Mouse (Mus musculus): ENCODE data around the gene Mreg. TPM values are rescaled to one million over a fixed set of nuclear protein-coding genes. Genes with fewer than 3 reads are reported as not detected.
A peak's percentile ranks its signal among the peaks of the same experiment; 100 is the strongest.

Mreg gene
- total RNA-seq, 4 experiments from 2014 or later, result 1.1 to 1.9 (median 1.1) TPM

- DNase-seq, result no peak
Observed at GRCm38 (mm10) chr1:72191449-72191848, 20.7 kb downstream of the Mreg start.

DNA sequence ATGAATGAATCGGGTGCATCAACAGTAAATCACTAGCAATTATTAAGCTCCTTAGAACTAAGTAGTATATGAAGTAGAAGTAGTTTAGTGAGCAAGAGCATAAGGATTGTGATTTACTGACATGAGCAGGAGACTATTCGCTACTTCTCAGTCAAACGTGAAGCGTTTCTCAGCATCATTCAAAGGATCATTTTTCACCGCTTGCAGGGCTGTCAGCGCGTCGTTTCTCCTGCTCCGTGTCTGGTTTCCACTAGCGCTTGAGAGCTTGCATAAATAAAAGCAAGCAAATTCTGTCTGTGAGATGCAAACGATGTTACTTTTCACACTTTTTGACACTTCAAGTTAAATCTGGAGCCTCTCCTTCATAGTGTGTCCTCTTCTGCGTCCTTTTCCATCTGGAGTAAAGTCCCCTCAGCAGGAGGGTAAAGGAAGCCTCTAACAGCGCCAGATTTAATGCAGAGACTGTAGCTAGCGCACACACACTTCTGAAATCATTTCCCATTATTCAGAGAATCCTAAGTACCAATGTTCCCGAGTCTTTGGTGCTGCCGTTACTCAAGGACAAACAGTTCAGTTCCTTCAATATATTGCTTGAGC is 23.9 kb downstream of the Mreg start:
- no peak for DNase-seq

- DNase-seq, result no peak
Observed at GRCm38 (mm10) chr1:72187486-72187885, 24.6 kb downstream of the Mreg start.

DNA sequence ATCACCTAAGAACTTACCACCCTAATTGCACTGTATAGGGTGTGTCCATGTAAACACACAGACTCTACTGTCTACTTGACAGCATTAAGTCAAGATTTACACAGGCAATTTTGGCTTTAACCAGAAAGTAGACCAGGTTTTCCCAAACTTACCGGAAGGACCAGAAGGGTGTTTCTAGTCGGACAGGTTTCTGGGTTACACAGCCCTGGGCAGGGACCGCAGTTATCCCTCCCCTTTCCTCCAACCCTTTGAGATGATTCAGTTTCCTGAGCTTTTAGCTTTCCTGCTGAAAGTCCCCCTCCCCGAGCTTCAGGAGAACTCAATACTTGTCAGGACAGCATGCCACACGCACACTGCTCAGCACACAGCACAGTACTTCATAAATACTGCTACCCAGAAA is 26.0 kb downstream of the Mreg start:
- no peak for DNase-seq

DNA sequence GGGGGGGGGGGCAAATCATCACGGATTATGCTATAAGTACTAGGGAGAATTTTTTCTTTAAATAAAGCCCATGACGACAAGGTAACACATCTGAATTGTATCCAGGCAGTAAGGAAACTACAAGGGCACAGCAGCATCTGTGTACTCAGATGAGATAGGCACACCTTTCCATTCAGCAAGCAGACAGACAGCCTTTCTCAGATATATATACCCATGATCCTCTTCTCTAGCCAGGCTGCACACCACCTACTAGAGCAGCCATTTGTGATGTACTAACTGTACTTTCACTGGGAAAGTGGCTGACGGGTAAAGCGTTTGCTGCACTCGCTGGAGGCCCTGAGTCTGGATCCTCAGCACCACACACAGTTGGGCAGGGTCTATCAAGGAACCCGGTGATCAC is 28.6 kb downstream of the Mreg start:
- DNase-seq, result no peak

DNA sequence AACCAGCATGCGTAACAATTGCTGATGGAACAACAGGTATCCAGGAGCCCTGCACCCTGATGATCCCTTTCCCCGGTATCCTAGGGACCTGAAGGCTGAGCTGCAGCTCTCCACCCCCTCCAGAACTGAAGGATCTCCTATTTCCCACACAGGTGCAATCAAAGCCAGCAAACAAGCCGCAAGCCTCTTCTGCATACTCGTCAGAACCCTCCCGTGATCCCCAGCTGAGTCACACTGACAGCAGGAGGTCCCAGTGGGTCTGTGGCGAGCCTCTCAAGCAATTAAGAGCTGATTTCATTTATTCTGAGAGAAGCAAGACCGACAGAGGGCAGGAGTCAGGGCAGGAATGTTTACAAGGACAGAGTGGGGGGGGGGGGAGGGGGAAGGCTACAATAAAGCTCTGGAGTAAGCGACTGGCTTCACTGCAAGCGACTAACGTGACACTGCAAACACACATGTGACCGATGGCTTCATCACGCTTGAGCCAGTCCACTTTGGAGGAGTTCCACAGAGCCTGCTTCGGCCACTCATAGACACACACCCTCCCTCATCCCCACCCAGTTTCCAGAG is 29.1 kb downstream of the Mreg start:
- peak; percentile 10 for DNase-seq

GRCm38 (mm10) chr1:72179947-72180346 is 32.2 kb downstream of the Mreg start:
- no peak for DNase-seq

DNA sequence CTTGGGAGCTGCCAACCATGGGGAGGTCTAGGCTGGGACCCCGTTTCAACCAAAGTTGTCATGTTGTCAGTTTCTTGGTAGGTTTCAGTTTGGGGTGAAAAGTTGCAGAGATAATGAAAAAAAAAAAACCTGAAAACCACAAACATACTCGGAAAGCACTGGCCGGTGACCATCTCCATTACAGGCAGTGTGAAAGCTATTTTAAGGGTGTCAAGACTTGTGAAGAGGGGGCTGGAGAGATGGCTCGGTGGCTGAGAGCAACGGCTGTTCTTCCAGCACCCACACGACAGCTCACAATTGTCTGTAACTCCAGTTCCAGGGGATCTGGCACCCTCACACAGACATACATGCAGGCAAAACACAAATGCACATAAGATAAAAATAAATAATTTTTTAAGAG is 35.9 kb downstream of the Mreg start:
- DNase-seq, result no peak

DNA sequence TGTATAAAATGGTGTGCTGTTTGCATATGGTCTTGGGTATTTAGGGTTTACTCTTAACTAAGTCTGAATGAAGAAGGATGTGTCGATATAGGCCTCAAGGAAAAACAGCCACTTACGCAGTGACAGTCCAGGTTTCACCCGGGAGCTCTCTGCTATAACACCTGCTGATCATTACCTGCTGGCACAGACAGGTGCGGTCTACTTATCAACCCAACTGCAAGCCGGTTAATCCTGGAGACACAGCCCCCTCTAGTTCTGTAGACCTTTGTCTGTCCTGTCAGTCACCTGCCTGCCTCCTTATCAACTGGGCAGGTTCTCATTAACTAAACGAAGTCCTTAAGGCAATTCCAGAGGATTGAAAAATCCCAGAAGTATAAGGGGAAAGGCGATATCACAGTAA is 37.9 kb downstream of the Mreg start:
- no peak for DNase-seq

DNA sequence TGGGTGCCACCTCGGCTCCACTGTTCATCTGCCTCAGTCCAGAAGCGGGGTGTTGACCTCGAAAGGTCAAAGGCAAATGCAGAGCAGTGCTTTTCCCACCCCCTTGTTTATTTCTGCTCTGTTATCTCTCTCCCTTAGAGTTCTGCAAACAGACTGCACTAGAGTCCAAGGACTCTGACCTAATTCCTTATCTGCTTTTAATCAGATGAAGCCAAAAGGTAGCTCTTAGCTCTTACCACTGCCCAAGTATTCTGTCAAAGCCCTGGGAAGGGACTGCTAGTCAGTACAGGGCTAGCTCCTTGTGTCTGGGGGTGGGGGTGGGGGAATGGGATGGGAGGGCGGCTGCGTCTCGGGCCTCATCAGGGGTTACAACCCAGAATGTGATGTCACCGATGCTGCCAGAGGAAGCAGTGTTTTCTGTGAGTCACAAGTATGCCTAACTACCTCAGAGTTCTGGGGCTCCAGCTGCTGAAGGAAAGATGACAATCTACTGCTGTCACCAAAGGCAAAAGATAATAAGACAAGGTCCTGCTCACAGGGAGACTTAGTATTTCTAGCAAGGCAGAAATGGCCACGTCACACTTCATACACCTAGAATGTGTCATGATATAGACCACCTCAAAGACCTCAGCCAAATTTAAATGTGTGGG is 38.6 kb downstream of the Mreg start:
- DNase-seq, result no peak

DNA sequence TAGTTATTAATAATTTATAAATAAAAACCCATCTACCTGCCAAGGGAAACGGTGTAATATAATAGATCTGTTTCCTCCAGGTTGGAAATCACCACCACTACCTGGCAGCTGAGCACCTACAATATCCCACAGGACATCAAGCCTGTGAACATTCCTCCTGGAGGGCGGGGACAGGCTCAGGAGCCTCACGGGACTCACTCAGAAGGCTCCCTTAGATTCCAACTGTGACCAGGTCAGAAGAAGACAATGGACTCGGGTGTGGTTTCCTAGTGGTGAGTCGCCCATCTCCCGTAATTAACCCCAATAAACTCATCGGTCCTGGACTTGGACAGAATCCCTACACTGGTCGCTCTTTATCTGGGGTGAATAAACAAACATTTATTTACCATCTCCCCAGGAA is 39.3 kb downstream of the Mreg start:
- no peak for DNase-seq

DNA sequence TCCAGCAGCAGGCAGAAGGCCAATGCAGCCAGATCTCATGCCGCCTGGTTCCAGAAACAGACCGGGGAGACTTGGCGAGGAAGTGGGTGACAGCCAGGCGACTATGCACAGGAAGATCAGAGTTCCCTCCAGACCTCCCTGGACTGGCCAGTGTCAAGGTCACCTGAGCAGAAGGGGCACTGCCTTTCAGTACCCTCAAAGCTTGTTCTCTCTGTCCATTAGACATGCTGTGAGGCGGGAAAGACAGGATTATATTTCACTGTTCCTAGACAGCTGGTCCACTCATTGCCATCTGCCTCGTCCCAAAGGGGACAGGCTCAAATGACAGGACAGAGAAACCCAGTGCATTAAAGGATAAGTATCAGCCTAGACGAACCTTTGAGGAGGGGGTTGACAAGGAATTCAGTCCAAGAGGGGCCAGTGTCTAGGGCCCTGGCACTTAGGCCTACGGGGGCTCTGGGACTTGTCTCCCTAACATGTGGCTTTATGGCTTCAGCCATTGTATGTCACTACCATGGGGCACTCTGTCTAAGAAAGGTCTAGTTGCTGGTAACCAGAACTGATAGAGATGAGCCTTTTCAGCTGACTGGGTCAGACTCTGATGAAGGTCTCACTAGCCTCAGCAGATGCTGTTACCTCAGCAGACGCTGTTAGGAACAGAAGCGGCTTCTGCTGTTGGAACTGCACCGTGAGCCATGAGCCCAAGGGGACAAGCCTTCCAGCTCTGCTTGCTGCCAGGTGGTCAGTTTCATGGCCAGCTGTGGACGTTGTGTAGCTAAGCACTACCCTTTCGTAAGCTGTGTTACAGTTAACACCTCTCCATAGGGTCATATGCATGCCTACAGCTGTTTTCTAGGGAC is 40.9 kb downstream of the Mreg start:
- no peak for DNase-seq

- no peak for DNase-seq
Observed at GRCm38 (mm10) chr1:72167024-72167423, 45.1 kb downstream of the Mreg start.

GRCm38 (mm10) chr1:72166468-72166814 is 45.7 kb downstream of the Mreg start:
- no peak for DNase-seq

DNA sequence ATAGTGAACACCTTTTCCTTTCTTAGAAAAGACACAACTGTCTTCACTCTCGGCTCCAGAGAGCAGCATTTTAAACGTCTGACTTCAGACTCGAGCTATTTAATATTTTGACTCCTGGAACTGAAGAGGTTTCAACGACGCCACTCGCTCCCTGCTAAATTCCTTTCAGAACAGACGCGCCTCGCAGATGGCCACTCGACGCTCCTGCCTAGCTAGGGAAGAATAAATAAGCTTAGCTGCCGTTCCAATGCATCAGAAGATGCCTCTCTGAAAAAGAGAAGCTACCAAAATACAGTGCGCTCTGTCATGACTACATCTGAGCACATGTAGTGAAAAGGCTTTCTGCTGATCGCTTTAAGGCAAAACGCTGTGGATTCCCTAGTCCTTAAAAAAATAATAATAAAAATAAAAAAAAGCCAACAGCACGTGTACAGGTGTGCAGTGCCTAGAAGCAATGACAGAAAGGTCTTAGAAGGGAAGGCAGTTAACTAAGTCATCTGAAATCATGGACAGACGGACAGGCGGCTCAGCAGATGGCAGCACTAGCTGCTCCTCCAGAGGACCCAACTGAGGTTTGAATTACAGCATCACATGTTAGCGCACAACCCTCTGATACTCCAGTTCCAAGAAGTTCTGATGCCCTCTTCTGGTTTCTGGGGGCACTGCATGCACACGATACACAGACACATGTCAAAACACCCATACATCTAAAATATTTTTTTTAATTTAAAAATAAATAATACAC is 46.2 kb downstream of the Mreg start:
- DNase-seq, result no peak

GRCm38 (mm10) chr1:72160321-72160720 is 51.8 kb downstream of the Mreg start:
- DNase-seq, result no peak

DNA sequence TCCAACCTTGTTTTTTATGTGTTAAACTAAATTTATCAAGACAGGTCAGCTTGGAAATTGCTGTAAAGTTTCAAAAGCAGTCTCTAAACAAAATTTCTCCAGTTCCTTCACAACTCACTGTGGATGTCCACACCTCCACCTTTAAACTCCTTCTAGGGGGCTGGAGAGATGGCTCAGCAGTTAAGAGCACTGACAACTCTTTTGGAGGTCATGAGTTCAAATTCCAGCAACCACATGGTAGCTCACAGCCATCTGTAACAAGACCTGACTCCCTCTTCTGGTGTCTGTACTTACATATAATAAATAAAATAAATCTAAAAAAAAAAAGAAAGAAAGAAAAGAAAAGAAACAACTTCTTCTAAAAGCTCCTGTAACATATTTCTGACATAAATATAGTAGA is 67.1 kb downstream of the Mreg start:
- DNase-seq, result no peak

- no peak for DNase-seq
Observed at GRCm38 (mm10) chr1:72144426-72144825, 67.7 kb downstream of the Mreg start.

DNA sequence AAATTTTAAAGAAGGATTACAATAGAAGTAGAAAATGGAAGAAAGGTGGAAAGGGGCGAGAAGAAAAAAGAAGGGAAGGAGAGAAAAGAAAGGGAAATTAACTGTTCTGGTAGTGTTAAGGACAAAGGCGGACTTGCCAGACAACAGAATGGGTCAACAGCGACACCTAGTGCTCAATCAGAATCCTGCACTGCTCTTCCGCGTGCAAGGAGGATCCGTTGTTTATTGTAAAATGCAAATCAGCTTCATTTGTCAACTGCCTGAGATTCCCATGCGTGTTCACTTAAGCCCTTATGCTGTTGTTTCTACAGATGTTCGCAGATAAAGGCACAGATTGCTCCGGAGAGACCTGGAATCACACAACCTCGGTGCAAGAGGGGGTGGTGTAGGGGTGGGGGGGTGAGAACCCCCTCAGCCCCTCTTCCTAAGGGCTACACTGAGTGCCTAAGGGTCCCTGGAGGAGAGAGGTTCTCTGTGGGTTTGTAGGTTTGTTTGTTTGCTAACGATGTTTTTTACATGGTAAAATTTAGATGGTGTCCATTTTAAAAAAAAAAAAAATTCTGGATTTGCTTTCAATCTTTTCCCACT is 70.1 kb downstream of the Mreg start:
- DNase-seq, result no peak

GRCm38 (mm10) chr1:72136101-72136500 is 76.0 kb downstream of the Mreg start:
- DNase-seq, result no peak

DNA sequence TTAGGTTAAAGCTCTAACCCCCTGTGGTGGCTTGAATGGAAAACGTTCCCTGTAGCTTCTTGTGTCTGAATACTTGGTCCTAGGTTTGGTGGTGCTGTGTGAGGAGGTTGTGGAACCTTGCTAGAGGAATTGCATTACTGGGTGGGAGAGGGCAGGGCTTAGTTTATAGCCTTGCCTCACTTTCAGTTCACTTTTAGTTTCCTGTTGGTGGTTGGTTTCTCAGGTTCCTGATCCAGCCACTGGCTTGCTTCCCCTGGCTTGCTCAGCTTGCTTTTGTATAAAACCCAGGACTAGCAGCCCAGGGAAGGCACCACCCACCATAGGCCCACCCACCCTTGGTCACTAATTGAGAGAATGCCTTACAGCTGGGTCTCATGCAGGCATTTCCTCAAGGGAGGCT is 77.6 kb downstream of the Mreg start:
- no peak for DNase-seq
